Comparison of ENCODE assay signal across 8 mouse cellular contexts in genomic region chr5:117087718-117088117, GRCm38 (mm10). TPM values are rescaled to one million over a fixed set of nuclear protein-coding genes. Genes with fewer than 3 reads are reported as not detected.
DNase-seq lines count a peak whose midpoint lies in the region; ATAC-seq and TF ChIP-seq lines count a peak whose summit lies in the region.

No protein-coding gene starts in this region.

- no peak overlapping the region for H3K27ac ChIP-seq in kidney, embryonic 16.5 days (ENCODE audit: low read length)
- no peak overlapping the region for H3K27ac ChIP-seq in embryonic facial prominence, embryonic 15.5 days (replicated peaks)
- no peak overlapping the region for H3K27ac ChIP-seq in limb, embryonic 10.5 days
- no peak overlapping the region for H3K27ac ChIP-seq in olfactory bulb, adult 2 months (ENCODE audit: insufficient read depth, low read depth, low read length)

- TF ChIP-seq CTCF in olfactory bulb, adult 2 months (IDR thresholded peaks at IDR 0.05; ENCODE audit: insufficient read depth, low read depth, low read length): no peak

- peak overlapping the region; percentile 19 for H3K4me3 ChIP-seq in kidney, embryonic 16.5 days (ENCODE audit: low read length)
- peak overlapping the region; percentile 1; the same call in 1 of the 2 replicates for H3K4me3 ChIP-seq in embryonic facial prominence, embryonic 15.5 days (replicated peaks)
- H3K4me3 ChIP-seq in limb, embryonic 10.5 days: peak overlapping the region; percentile 15; the same call in 1 of the 2 replicates
- peak overlapping the region; percentile 28 for H3K4me3 ChIP-seq in olfactory bulb, adult 2 months (ENCODE audit: insufficient read depth, low read depth, low read length)

- H3K4me1 ChIP-seq in kidney, embryonic 16.5 days (ENCODE audit: insufficient read depth, low read length): peaks cover 22% of the 10 kb centered on the region; the same call in 1 of the 2 replicates
- H3K4me1 ChIP-seq in embryonic facial prominence, embryonic 15.5 days: peaks cover 11% of the 10 kb centered on the region; the same call in 1 of the 2 replicates
- H3K4me1 ChIP-seq in limb, embryonic 10.5 days: peaks cover 19% of the 10 kb centered on the region
- peaks cover 10% of the 10 kb centered on the region for H3K4me1 ChIP-seq in olfactory bulb, adult 2 months (ENCODE audit: control insufficient read depth, insufficient read depth, low read length)

- no peaks in the 10 kb centered on the region; the same call in 1 of the 2 replicates for H3K27me3 ChIP-seq in kidney, embryonic 16.5 days (ENCODE audit: insufficient read depth, low read length)
- H3K27me3 ChIP-seq in embryonic facial prominence, embryonic 15.5 days: peaks cover 15% of the 10 kb centered on the region
- H3K27me3 ChIP-seq in limb, embryonic 10.5 days (ENCODE audit: low read depth, poor library complexity, severe bottlenecking): peaks cover 25% of the 10 kb centered on the region

- no peak overlapping the region for H3K9ac ChIP-seq in kidney, embryonic 16.5 days (replicated peaks; ENCODE audit: low read length)
- H3K9ac ChIP-seq in embryonic facial prominence, embryonic 15.5 days: no peak overlapping the region

- ATAC-seq in kidney, embryonic 16.5 days (ENCODE audit: low FRiP score, low TSS enrichment): 0 out of 2 replicates have a peak, but pooled peaks have one; percentile 13
- ATAC-seq in embryonic facial prominence, embryonic 15.5 days (ENCODE audit: insufficient number of reproducible peaks, low FRiP score, low TSS enrichment, low read depth): no peak

- DNase-seq in kidney, postnatal 14 days: no peak
- DNase-seq in limb, embryonic 10.5 days (ENCODE audit: low spot score): peak; percentile 45
- DNase-seq in right cerebral cortex, postnatal 4 days: no peak
- no peak for DNase-seq in gastrocnemius, postnatal 25 days
- no peak for DNase-seq in ovary, adult 18-20 months (ENCODE audit: low spot score)

- no peaks in the 10 kb centered on the region for H3K9me3 ChIP-seq in kidney, embryonic 16.5 days (ENCODE audit: low read length)
- H3K9me3 ChIP-seq in embryonic facial prominence, embryonic 15.5 days (replicated peaks): no peaks in the 10 kb centered on the region
- H3K9me3 ChIP-seq in limb, embryonic 10.5 days (replicated peaks): no peaks in the 10 kb centered on the region

- peak overlapping the region; percentile 39 for H3K4me2 ChIP-seq in kidney, embryonic 16.5 days (replicated peaks; ENCODE audit: low read depth, low read length)
- peak overlapping the region; percentile 39 for H3K4me2 ChIP-seq in embryonic facial prominence, embryonic 15.5 days (replicated peaks)

- no peak for TF ChIP-seq POLR2A in olfactory bulb, adult 2 months (IDR thresholded peaks at IDR 0.05; ENCODE audit: insufficient read depth, low read depth, low read length)

- peaks cover 18% of the 10 kb centered on the region for H3K36me3 ChIP-seq in kidney, embryonic 16.5 days (ENCODE audit: insufficient read depth, low read length)
- H3K36me3 ChIP-seq in embryonic facial prominence, embryonic 15.5 days: peaks cover 17% of the 10 kb centered on the region
- H3K36me3 ChIP-seq in limb, embryonic 10.5 days: peaks cover 21% of the 10 kb centered on the region

- 4% methylated on average over 13 of the region's 13 CpGs for WGBS in kidney, embryonic 16.5 days
- 5% methylated on average over 13 of the region's 13 CpGs for WGBS in embryonic facial prominence, embryonic 15.5 days
- WGBS in limb, embryonic 10.5 days: 6% methylated on average over 13 of the region's 13 CpGs
- WGBS in olfactory bulb, adult 2 months: 3% methylated on average over 13 of the region's 13 CpGs

RNA-seq across cellular contexts. Expression of gene Suds3, which starts 28.2 kb away (rescaled TPM):
- 68.9 and 73.7 TPM in 2 replicates for polyA plus RNA-seq in kidney, embryonic 16.5 days (2015; fragmentation: Nextera tagmentation; extraction: Ambion mirVana)
- polyA plus RNA-seq in embryonic facial prominence, embryonic 15.5 days (2015; fragmentation: Nextera tagmentation; extraction: Ambion mirVana): 75.1 and 80.1 TPM in 2 replicates
- polyA plus RNA-seq in limb, embryonic 10.5 days (2016; fragmentation: Nextera tagmentation; extraction: Ambion mirVana): 76.9 and 80.9 TPM in 2 replicates
- polyA plus RNA-seq in olfactory bulb, adult 2 months (2012; ENCODE audit: insufficient read depth, insufficient read length, low replicate concordance, missing spikeins): 131 TPM in 1 of 2 replicates, not detected in the other
- total RNA-seq in gastrocnemius, postnatal 25 days (2021): 10 to 100 TPM; 72.6 to 81.8 TPM

RNA-seq across cellular contexts. Expression of gene Taok3, which starts 32.2 kb away (rescaled TPM):
- 18.8 and 20.1 TPM in 2 replicates for polyA plus RNA-seq in kidney, embryonic 16.5 days (2015; fragmentation: Nextera tagmentation; extraction: Ambion mirVana)
- polyA plus RNA-seq in embryonic facial prominence, embryonic 15.5 days (2015; fragmentation: Nextera tagmentation; extraction: Ambion mirVana): 19.9 and 22.3 TPM in 2 replicates
- polyA plus RNA-seq in limb, embryonic 10.5 days (2016; fragmentation: Nextera tagmentation; extraction: Ambion mirVana): 5.5 and 6.2 TPM in 2 replicates
- 107 TPM in 1 of 2 replicates, not detected in the other for polyA plus RNA-seq in olfactory bulb, adult 2 months (2012; ENCODE audit: insufficient read depth, insufficient read length, low replicate concordance, missing spikeins)
- total RNA-seq in gastrocnemius, postnatal 25 days (2021): 1 to 10 TPM; 4.4 to 5.8 TPM
